Mouse (Mus musculus): ENCODE measurements around the gene Ajm1. TPM values are rescaled to one million over a fixed set of nuclear protein-coding genes. Genes with fewer than 3 reads are reported as not detected.
A peak's percentile ranks its signal among the peaks of the same experiment; 100 is the strongest.

The Ajm1 gene
- polyA plus RNA-seq, 1 experiment from 2014 or later = 2.4 TPM

DNA sequence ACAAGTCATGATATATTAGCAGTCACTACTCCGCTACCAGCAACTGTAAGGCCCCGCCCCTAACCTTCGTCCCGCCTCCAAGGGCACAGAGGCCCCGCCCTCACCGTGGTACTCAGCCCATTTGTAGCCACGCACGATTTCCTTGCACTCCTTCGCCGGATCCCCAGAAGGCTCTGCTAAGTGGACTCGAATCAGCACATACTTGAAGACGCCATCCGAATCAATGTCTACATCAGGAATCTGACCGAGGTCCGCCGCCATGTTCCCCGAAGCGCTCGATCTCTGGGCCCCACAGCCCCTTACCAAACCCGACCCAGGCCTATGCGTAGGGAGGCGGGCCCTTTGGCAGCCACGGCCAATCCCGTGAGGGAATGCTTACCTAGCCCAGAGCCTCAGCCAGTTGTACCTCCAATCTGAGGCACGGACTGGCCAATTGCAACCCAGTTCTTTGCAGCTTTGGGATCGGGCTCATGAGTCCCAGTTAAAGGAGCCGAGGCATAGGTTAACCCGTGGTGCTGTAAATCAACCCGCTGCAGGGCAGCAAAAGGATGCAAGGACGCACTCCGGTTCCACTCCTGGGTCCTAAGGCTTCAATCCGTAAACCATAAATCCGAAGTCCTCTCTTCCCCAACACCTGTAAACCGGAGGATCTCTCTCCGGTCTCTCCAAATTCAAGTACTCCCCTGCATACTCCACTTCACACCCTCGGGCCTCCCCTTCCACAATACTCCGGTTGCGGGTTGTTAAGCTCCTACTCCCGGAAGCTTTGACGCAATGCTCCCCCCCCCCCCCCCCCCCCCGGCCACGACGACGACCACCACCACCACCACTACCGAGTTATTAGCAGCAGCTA lies 6.8 kb downstream of the Ajm1 start, which contains the start of the genes Mamdc4 and Phpt1:
Mamdc4 (minus strand) TSS at position 267 of the 853 bp plus-strand sequence.
Phpt1 (minus strand) TSS at position 646 of the 853 bp plus-strand sequence.
- peak within 1 kb of the TSS; percentile 88 for H3K27ac ChIP-seq
- H3K4me2 ChIP-seq (replicated peaks) = peak within 1 kb of the TSS; percentile 91
- no peaks in the 10 kb centered on the region for H3K9me3 ChIP-seq (replicated peaks)
- peak; percentile 98 for ATAC-seq (ENCODE audit: low FRiP score)
- peaks cover 42% of the 10 kb centered on the region for H3K27me3 ChIP-seq
- peaks cover 53% of the 10 kb centered on the region for H3K4me1 ChIP-seq
- H3K9ac ChIP-seq = peak within 1 kb of the TSS; percentile 72
- WGBS = 1% methylated on average over 41 of the region's 45 CpGs
- peaks cover 26% of the 10 kb centered on the region for H3K36me3 ChIP-seq
- H3K4me3 ChIP-seq = peak within 1 kb of the TSS; percentile 56

DNA sequence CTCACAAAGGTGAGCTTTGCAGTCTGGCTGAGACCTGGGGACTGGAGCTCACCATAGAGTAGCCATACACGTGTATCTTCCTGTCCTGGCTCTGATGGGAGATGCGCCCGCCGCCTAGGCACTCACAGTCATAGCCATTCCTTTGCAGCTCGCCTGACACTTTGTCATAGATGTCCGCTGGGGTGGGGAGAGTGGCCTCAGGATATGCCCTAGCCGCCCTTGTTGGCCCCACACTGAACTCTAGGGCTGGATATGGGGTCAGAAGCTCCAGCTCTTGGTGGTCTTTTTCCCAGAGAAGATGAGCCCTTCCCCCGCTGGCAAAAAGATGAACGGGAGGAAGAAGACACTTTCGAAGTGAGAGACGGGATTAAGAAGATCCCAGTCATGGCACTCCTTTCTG lies 7.4 kb downstream of the Ajm1 start:
- H3K9me3 ChIP-seq (replicated peaks) = no peaks in the 10 kb centered on the region
- H3K27ac ChIP-seq = peak overlapping the region; percentile 88
- H3K4me3 ChIP-seq = peak overlapping the region; percentile 56
- H3K27me3 ChIP-seq = peaks cover 35% of the 10 kb centered on the region
- peak overlapping the region; percentile 91 for H3K4me2 ChIP-seq (replicated peaks)
- WGBS = 19% methylated on average over 11 of the region's 11 CpGs
- peak overlapping the region; percentile 72 for H3K9ac ChIP-seq
- H3K36me3 ChIP-seq = peaks cover 32% of the 10 kb centered on the region
- peaks cover 46% of the 10 kb centered on the region for H3K4me1 ChIP-seq
- 0 out of 2 replicates have a peak, but pooled peaks have one; percentile 0 for ATAC-seq (ENCODE audit: low FRiP score)

DNA sequence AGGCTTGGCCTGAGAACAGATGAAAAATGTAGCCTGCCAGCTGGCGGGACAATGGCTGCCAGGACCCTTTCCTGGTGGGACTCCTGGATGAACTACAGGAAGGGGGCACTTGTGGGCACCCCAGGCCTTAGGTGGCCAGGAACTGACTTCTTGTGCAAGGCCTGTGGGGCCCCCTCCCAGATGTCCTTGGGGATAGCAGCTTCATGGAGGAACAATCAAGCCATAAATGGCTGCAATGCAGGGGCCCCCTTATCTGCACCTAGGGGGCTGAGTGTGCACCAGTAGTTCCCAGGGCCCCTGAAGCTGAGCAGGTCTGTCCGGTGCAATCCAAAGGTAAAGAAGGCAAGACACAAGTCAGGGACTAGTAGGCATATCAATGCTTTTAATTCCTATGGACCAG lies 8.5 kb downstream of the Ajm1 start:
- Histone ChIP-seq H3K36me3 (peaks cover 43% of the 10 kb centered on the region), H3K4me3 (no peak overlapping the region), H3K9ac (no peak overlapping the region), H3K4me1 (peaks cover 35% of the 10 kb centered on the region), H3K4me2 (replicated peaks) (peak overlapping the region; percentile 91; the same call in 1 of the 2 replicates), H3K27me3 (peaks cover 25% of the 10 kb centered on the region), H3K9me3 (replicated peaks) (no peaks in the 10 kb centered on the region), H3K27ac (no peak overlapping the region)
- no peak for ATAC-seq (ENCODE audit: low FRiP score)
- WGBS = 93% methylated on average over 2 of the region's 2 CpGs

DNA sequence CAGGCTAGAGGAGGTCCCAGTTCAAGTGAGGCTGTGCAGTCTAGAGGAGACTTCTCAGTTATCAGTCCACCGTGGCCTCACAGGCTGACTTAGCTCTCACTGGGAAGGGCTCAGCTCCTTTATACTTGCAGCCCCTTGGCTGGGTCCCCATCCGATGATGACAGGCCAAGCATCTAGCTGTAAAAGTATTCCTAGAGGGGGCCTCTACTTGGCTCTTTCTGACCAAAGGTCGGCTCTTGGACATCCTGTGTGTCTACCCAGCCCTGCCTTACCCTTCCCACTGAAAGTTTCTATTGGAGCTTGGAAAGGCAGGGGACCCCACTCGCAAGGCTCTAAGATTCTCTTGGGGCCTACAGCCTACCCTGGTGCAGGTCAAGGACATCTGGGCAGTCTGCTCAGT lies 10.3 kb downstream of the Ajm1 start:
- no peak overlapping the region for H3K27ac ChIP-seq
- no peak for ATAC-seq (ENCODE audit: low FRiP score)
- H3K36me3 ChIP-seq = peaks cover 55% of the 10 kb centered on the region
- H3K9me3 ChIP-seq (replicated peaks) = no peaks in the 10 kb centered on the region
- H3K9ac ChIP-seq = no peak overlapping the region
- 94% methylated on average over 4 of the region's 4 CpGs for WGBS
- H3K4me3 ChIP-seq = no peak overlapping the region
- H3K4me1 ChIP-seq = peaks cover 25% of the 10 kb centered on the region
- H3K27me3 ChIP-seq = peaks cover 6% of the 10 kb centered on the region
- no peak overlapping the region for H3K4me2 ChIP-seq (replicated peaks)

DNA sequence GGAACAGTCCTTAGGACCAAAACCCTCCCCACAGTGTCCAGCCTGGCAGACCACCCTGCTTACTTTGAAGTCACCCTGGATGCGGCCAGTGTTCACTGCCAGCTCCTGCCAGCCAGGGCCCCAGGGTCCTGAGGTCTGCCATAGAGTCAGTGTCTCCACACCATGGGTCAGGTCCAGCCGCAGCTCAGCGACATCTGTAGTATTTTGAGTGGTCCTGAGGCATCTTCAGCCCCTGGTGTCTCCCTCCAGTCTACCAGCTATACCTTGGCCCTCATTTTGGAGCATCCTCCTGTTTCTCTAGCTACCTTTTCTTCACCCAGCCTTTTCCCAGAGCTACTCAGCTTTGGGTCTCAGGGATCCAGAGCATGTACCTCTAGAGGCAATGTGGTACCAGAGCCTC lies 12.2 kb downstream of the Ajm1 start:
- H3K4me2 ChIP-seq (replicated peaks) = no peak overlapping the region
- peaks cover 73% of the 10 kb centered on the region for H3K36me3 ChIP-seq
- 98% methylated on average over 3 of the region's 3 CpGs for WGBS
- H3K9me3 ChIP-seq (replicated peaks) = no peaks in the 10 kb centered on the region
- peaks cover 17% of the 10 kb centered on the region for H3K4me1 ChIP-seq
- H3K27ac ChIP-seq = no peak overlapping the region
- H3K9ac ChIP-seq = no peak overlapping the region
- H3K27me3 ChIP-seq = no peaks in the 10 kb centered on the region
- no peak for ATAC-seq (ENCODE audit: low FRiP score)
- no peak overlapping the region for H3K4me3 ChIP-seq

DNA sequence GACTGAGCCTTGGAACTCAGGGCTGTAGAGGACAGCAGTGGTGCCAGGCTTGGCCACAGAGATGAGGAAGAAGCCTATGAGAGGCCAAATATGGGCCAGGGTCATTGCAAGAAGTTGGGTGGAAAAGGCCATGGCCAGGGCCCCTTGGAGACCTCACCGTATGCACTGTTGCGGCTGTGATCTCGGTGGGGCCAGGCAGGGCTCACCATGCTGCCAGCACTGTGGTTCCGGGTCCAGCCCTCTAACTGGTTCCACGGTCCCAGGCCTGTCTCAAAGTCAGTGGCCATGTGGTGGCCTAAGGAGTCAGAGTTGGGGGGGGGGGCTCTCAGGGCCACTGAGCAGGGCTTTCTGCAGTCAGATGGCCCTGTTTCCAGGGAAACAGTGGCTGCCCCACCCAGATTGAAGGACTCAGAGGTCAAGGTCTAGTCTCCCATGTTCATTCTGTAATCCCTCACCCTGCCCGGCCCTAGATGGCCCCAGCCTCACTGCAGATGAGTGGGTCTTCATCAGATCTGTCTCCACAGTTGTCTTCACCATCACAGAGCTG lies 13.0 kb downstream of the Ajm1 start:
- no peak for ATAC-seq (ENCODE audit: low FRiP score)
- Histone ChIP-seq H3K9ac (no peak overlapping the region), H3K4me1 (peaks cover 10% of the 10 kb centered on the region), H3K27ac (no peak overlapping the region), H3K4me3 (no peak overlapping the region), H3K9me3 (replicated peaks) (no peaks in the 10 kb centered on the region), H3K36me3 (peaks cover 81% of the 10 kb centered on the region), H3K4me2 (replicated peaks) (no peak overlapping the region), H3K27me3 (no peaks in the 10 kb centered on the region)
- 97% methylated on average over 6 of the region's 6 CpGs for WGBS

DNA sequence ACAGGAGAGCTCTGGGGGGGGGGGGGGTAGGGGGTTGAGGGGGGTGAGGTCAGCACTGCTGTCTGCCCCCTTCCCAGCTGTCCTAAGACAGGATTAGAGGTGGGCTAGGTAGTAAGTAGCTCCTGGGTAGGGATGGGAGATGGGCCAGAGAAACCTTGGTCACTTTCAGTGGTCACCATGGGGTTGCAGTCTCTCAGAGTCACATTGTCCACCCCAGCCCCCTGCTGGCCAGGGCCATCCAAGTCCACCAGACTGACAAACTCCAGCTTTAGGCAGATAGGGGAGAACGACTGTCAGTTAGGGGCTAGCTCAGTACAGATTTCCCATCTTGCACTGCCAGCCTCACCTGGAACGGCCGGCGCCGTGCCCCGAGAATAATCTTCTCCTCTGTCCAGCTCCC lies 15.0 kb downstream of the Ajm1 start:
- WGBS = 83% methylated on average over 6 of the region's 6 CpGs
- Histone ChIP-seq H3K27me3 (no peaks in the 10 kb centered on the region), H3K4me2 (replicated peaks) (no peak overlapping the region), H3K4me3 (no peak overlapping the region), H3K36me3 (peaks cover 87% of the 10 kb centered on the region), H3K4me1 (no peaks in the 10 kb centered on the region), H3K9ac (no peak overlapping the region), H3K9me3 (replicated peaks) (no peaks in the 10 kb centered on the region), H3K27ac (no peak overlapping the region)
- ATAC-seq (ENCODE audit: low FRiP score) = no peak

DNA sequence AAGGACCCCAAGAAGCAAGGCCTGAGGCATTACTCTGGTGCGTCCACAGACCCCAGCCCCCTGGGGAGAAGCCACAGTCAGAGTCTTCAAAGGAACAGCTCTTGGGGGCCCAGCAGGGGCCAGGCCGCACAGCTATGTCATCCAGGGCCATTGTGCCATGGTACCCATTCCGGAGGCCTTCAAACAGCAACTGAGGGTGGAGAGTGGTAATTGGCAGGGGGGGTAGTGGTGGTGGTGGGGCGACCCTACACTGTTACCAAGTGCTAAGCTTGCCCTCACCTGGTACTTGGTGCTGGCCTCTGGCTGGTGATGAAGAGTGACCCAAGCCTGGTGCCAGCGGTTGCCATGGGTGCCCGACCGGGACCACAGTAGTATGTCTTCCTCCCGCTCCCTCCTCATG lies 15.8 kb downstream of the Ajm1 start:
- Histone ChIP-seq H3K9me3 (replicated peaks) (no peaks in the 10 kb centered on the region), H3K27me3 (no peaks in the 10 kb centered on the region), H3K4me2 (replicated peaks) (no peak overlapping the region), H3K36me3 (peaks cover 89% of the 10 kb centered on the region), H3K9ac (no peak overlapping the region), H3K4me1 (no peaks in the 10 kb centered on the region), H3K4me3 (no peak overlapping the region), H3K27ac (no peak overlapping the region)
- no peak for ATAC-seq (ENCODE audit: low FRiP score)
- WGBS = 91% methylated on average over 8 of the region's 8 CpGs

DNA sequence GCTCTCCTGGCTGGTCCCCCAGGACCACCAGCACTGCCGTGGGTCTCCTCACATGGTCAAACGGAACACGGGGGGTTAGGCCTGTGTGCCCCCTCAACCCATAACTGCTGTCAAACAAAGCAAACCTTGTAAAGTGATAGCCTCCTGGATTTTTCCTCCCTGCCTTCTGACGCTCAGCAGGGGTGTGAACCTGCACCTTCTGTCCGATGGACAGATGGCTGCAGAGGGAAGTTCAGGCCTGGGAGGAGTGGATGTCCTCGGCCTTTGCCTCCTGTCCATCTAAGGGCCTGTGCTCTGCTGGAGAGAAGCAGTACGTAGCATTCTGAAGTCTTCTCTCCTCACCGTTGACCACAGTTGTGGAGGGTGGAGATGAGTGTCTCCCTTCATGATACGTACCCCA lies 19.6 kb downstream of the Ajm1 start:
- ATAC-seq (ENCODE audit: low FRiP score) = no peak
- Histone ChIP-seq H3K36me3 (peaks cover 63% of the 10 kb centered on the region), H3K27ac (no peak overlapping the region), H3K4me3 (no peak overlapping the region), H3K4me1 (peaks cover 15% of the 10 kb centered on the region), H3K27me3 (no peaks in the 10 kb centered on the region), H3K9ac (no peak overlapping the region), H3K4me2 (replicated peaks) (no peak overlapping the region), H3K9me3 (replicated peaks) (no peaks in the 10 kb centered on the region)
- 77% methylated on average over 9 of the region's 9 CpGs for WGBS

DNA sequence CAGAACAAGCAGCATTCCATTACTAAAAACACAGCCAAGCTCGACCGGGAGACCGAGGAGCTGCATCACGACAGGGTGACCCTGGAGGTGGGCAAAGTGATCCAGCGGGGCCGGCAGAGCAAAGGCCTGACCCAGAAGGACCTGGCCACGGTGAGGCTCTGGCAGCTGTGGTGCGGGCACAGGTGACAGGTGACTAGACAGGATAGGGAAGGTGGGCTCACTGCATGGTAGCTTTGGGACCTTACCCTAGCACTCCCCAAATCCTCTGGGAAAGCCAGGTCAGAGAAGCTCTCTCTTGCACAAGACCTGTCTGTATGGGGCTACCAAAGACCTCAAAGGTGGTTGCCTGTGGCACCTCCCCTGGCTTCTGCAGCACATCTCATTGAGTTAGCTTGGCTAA lies 21.0 kb downstream of the Ajm1 start:
- no peaks in the 10 kb centered on the region for H3K27me3 ChIP-seq
- H3K4me1 ChIP-seq = peaks cover 19% of the 10 kb centered on the region
- 93% methylated on average over 8 of the region's 8 CpGs for WGBS
- H3K9me3 ChIP-seq (replicated peaks) = no peaks in the 10 kb centered on the region
- H3K4me2 ChIP-seq (replicated peaks) = no peak overlapping the region
- H3K27ac ChIP-seq = no peak overlapping the region
- no peak overlapping the region for H3K9ac ChIP-seq
- no peak for ATAC-seq (ENCODE audit: low FRiP score)
- peaks cover 56% of the 10 kb centered on the region for H3K36me3 ChIP-seq
- no peak overlapping the region for H3K4me3 ChIP-seq

DNA sequence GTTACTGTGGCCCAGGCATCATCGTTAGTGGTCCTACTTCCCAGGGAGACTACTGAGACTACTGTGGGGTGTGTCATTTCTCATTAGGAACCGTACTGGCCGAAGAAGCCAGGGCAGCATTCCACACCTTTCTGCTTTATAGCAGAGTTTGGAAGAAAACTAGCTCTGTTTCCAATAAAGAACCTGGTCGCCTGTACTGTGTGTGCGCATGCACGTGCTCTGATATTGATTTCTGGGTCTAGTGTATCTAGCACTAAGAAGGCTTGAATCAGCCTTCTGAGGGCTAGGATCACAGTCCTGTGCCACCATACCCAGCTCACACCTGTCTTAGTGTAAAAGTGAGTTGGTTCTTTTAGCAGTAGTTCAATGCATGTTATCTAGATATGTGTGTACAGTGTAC lies 22.8 kb downstream of the Ajm1 start:
- peaks cover 38% of the 10 kb centered on the region for H3K36me3 ChIP-seq
- H3K4me2 ChIP-seq (replicated peaks) = peak overlapping the region; percentile 81
- H3K9ac ChIP-seq = peak overlapping the region; percentile 94
- no peak for ATAC-seq (ENCODE audit: low FRiP score)
- H3K9me3 ChIP-seq (replicated peaks) = no peaks in the 10 kb centered on the region
- no peak overlapping the region for H3K27ac ChIP-seq
- H3K27me3 ChIP-seq = no peaks in the 10 kb centered on the region
- peak overlapping the region; percentile 81 for H3K4me3 ChIP-seq
- H3K4me1 ChIP-seq = peaks cover 19% of the 10 kb centered on the region
- 75% methylated on average over 6 of the region's 6 CpGs for WGBS

DNA sequence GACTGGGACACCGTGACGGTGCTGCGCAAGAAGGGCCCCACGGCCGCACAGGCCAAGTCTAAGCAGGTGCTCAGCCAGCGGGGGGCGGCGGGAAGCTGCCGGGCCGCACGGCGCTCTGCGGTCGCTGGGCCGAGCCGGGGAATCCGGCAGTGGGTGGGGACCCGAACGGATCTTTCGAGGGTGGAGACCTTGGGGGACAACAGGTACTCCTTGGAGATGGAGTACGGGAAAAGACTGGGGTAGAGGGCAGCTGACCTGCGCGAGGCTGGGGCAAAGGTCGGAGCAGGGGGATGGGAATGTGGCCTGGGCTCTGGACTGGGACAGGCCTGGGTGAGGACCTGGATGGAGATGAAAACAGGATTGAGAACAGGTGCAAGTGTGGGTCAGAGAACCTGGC lies 23.6 kb downstream of the Ajm1 start:
- under 1% methylated on average over 24 of the region's 24 CpGs for WGBS
- Histone ChIP-seq H3K4me2 (replicated peaks) (peak overlapping the region; percentile 81), H3K27me3 (no peaks in the 10 kb centered on the region), H3K27ac (peak overlapping the region; percentile 82), H3K4me1 (peaks cover 19% of the 10 kb centered on the region), H3K9me3 (replicated peaks) (no peaks in the 10 kb centered on the region), H3K36me3 (peaks cover 30% of the 10 kb centered on the region), H3K9ac (peak overlapping the region; percentile 94), H3K4me3 (peak overlapping the region; percentile 81)
- no peak; the same call in none of the 2 replicates for ATAC-seq (ENCODE audit: low FRiP score)

Data from hindbrain, embryonic 12.5 days (tissue).